Mouse (Mus musculus): ENCODE measurements around the gene Bbc3.

DNA sequence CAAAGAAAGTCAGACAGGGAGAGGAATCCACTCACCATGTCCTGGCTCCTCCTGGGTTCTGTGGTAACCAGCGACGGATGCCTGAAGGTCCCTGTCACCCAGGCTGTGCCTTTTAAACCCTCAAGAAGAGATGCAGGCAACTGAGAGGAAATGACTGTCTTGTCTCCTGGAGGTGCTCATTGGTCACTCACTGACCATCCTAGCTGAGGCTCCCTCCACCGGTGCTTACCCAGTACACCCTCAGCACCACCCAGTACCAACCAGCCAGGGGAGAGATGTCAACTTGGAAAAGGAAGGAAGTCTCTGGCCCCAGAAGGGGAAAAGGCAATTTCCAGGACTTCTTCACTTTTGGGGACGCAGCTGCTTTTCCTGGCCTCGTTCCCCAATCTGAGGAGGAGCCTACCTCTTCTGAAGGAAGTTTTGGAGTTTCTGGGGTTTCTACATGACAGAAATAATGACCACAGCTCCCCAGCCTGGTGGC, 49.0 kb upstream of the Bbc3 start, which contains the start of gene C5ar1:
- no peak for TF ChIP-seq CTCF (IDR thresholded peaks at IDR 0.05)
- peak; percentile 51; the same call in 1 of the 2 replicates for TF ChIP-seq POLR2A (IDR thresholded peaks at IDR 0.05; ENCODE audit: insufficient read depth, low read depth, low read length)
- no peak for TF ChIP-seq EP300 (IDR thresholded peaks at IDR 0.05; ENCODE audit: insufficient read depth, low read depth, low read length)
